Mouse (Mus musculus) ES-E14 (cell line): ENCODE measurements around the gene Pglyrp4. TPM values are rescaled to one million over a fixed set of nuclear protein-coding genes. Genes with fewer than 3 reads are reported as not detected.
"Not testable (repeated sequence)": the region's sequence is repeated elsewhere in the genome, so short reads cannot be mapped to it uniquely, and the experiment has no call there.

Experiments
- DNase-seq: peaks from one replicate; pipeline ENCODE4 v3.0.0-alpha.2; 2013; ENCODE audit warnings: low read depth, low spot score
- H3K27ac ChIP-seq: 2 replicates; pipeline ENCODE4 v1.5.1; 2012; ENCODE audit warnings: low read depth, mild to moderate bottlenecking, low read length, moderate library complexity, mixed read lengths; ENCODE audit not compliant: poor library complexity, insufficient read depth, severe bottlenecking
- H3K36me3 ChIP-seq: 2 replicates; pipeline ENCODE4 v1.6.1; 2012; ENCODE audit warnings: mild to moderate bottlenecking, low read length, moderate library complexity, mixed read lengths; ENCODE audit not compliant: control insufficient read depth, poor library complexity, insufficient read depth, severe bottlenecking
- H3K4me1 ChIP-seq, 2 experiments: fragments of 150-350 bp in 1 of 2; sonication (generic) in 1 of 2; 2 replicates each; pipeline ENCODE4 v1.6.1; 2012; ENCODE audit warnings: low read length in 2 of 2, mild to moderate bottlenecking in 1 of 2, mixed read lengths in 1 of 2; ENCODE audit not compliant: control insufficient read depth in 2 of 2, insufficient read depth in 2 of 2, poor library complexity in 1 of 2
- H3K4me3 ChIP-seq, 2 experiments: fragments of 150-350 bp in 1 of 2; sonication (generic) in 1 of 2; 2 replicates each; pipeline ENCODE4 v1.5.1; 2012; ENCODE audit warnings: low read length in 2 of 2, low read depth in 1 of 2, mild to moderate bottlenecking in 1 of 2, mixed read lengths in 1 of 2; ENCODE audit not compliant: insufficient read depth in 1 of 2, poor library complexity in 1 of 2, severe bottlenecking in 1 of 2
- H3K9ac ChIP-seq: 2 replicates; pipeline ENCODE4 v1.6.1; 2012; ENCODE audit warnings: low read depth, mild to moderate bottlenecking, low read length, mixed read lengths; ENCODE audit not compliant: poor library complexity, insufficient read depth, severe bottlenecking
- H3K9me3 ChIP-seq: fragments of 150-350 bp; sonication (generic); 2 replicates; pipeline ENCODE4 v1.6.1; 2012; ENCODE audit warnings: low read depth, mild to moderate bottlenecking, low read length; ENCODE audit not compliant: control insufficient read depth, insufficient read depth
- CHD2 ChIP-seq: IDR thresholded peaks from 2 replicates; pipeline ENCODE4 v1.6.1; 2014; ENCODE audit warnings: mild to moderate bottlenecking, low read depth, low read length, inconsistent platforms
- HCFC1 ChIP-seq: IDR thresholded peaks from 2 replicates; pipeline ENCODE4 v1.6.1; 2012; ENCODE audit warnings: low read length, inconsistent platforms, borderline replicate concordance; ENCODE audit not compliant: insufficient read depth
- MAFK ChIP-seq: IDR thresholded peaks from 2 replicates; pipeline ENCODE4 v1.6.1; 2014; ENCODE audit warnings: mild to moderate bottlenecking, low read depth, low read length, inconsistent platforms; ENCODE audit not compliant: insufficient read depth
- ZC3H11A ChIP-seq: IDR thresholded peaks from 2 replicates; pipeline ENCODE4 v1.6.1; 2012; ENCODE audit warnings: low read depth, mild to moderate bottlenecking, inconsistent platforms, low read length, borderline replicate concordance
- ZNF384 ChIP-seq: IDR thresholded peaks from 2 replicates; pipeline ENCODE4 v1.6.1; 2012; ENCODE audit warnings: low read depth, low read length, inconsistent platforms
- in situ Hi-C, 2 experiments: fragments of 600-800 bp; cut with MboI; formaldehyde crosslinking; loops; one replicate each; pipeline ENCODE4 v1.15.1; 2025; ENCODE audit warnings: low sequenced_read_pairs in 2 of 2, inconsistent platforms in 1 of 2; ENCODE audit not compliant: unreplicated experiment in 2 of 2
- total RNA-seq: library from RNA; depleted of rRNA; stranded (reverse); fragments of 300-350 nt; gene quantifications from 2 replicates; pipeline ENCODE4 v1.2.3, GENCODE M21; 2012; rRNA removed

Gene Pglyrp4
- total RNA-seq, 1 experiment, result not detected

DNA sequence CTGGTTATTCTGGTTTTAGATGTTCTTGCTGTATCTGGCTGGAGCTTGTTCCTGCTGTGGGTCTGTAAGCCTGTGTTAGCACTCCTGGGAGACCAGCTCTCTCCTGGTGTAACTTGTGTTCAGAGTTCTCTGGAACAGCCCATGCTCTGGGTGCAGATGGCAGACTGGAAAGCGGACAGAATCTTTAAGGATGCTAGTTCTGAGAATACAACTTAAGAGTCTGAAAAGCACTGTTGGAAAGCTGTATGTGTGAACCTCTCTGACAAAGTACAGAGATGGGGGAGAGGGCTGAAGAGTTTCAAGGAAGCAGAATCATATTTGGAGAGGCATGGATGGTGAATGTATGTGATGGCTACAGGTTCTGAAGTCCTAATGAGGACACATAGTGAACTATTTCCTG is 23.0 kb downstream of the Pglyrp4 start:
- TF ChIP-seq CHD2 (no peak), ZNF384 (no peak), MAFK (no peak), ZC3H11A (no peak), HCFC1 (no peak)
- no peaks in the 10 kb centered on the region for H3K9me3 ChIP-seq
- no peak overlapping the region for H3K4me3 ChIP-seq
- H3K27ac ChIP-seq, result no peak overlapping the region
- DNase-seq, result no peak
- H3K9ac ChIP-seq, result no peak overlapping the region
- no peaks in the 10 kb centered on the region for H3K36me3 ChIP-seq
- in situ Hi-C loops, result no loop called here
- peaks cover 0 to 2% of the 10 kb centered on the region in 2 experiments; a peak in 1 of 4 replicates for H3K4me1 ChIP-seq

DNA sequence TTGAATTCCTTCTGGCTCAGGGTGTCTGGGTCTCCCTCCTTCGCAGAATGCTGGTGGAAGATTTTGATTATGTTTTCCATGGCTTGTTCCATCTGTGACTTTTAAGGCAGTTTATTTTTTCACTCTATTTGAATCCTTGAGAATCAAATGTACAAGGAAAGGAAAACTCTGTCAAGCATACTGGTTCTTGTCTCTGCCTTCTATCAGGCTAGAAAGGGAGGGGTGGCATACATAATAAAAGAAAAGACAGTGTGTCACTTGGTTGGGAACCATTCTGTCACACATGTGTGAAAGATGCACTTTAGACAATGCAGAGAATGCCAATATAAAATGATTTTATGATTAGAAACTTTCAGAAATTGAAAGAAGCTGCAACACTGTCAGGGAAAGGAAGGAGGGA is 51.1 kb downstream of the Pglyrp4 start, which contains the start of gene Gm5849:
TSS of gene Gm5849 (minus strand) at position 101 of the 400 bp plus-strand sequence.
- H3K9ac ChIP-seq, DNase-seq, H3K9me3 ChIP-seq, H3K4me3 ChIP-seq, H3K4me1 ChIP-seq, H3K36me3 ChIP-seq, H3K27ac ChIP-seq, in situ Hi-C loops: not testable (repeated sequence)

Other genes with a start within 250 kb of the Pglyrp4 start
- gene Snapin, start 235.9 kb upstream of the Pglyrp4 start, total RNA-seq, result 24.7 and 33.6 TPM in 2 replicates
- gene Chtop, start 217.4 kb upstream of the Pglyrp4 start, total RNA-seq, result 84.0 and 110 TPM in 2 replicates
- 1.7 and 2.3 TPM in 2 replicates for gene S100a1, start 212.5 kb upstream of the Pglyrp4 start, total RNA-seq
- 5.3 and 8.2 TPM in 2 replicates for gene S100a13, start 212.5 kb upstream of the Pglyrp4 start, total RNA-seq
- gene S100a14, start 200.1 kb upstream of the Pglyrp4 start, total RNA-seq, result 0.54 TPM in 1 of 2 replicates, not detected in the other
- 3.2 TPM in 2 replicates for gene S100a16, start 189.7 kb upstream of the Pglyrp4 start, total RNA-seq
- gene S100a3, start 166.3 kb upstream of the Pglyrp4 start, total RNA-seq, result 0.95 and 1.6 TPM in 2 replicates
- gene S100a2, start 136.7 kb upstream of the Pglyrp4 start, total RNA-seq, result not detected in 2 replicates
- gene Gm42674, start 125.0 kb upstream of the Pglyrp4 start, total RNA-seq, result not detected in 2 replicates
- 2.0 and 6.9 TPM in 2 replicates for gene S100a4, start 123.1 kb upstream of the Pglyrp4 start, total RNA-seq
- gene S100a5, start 118.4 kb upstream of the Pglyrp4 start, total RNA-seq, result not detected in 2 replicates
- gene S100a6, start 114.0 kb upstream of the Pglyrp4 start, total RNA-seq, result 488 and 912 TPM in 2 replicates
- gene S100a7a, start 72.9 kb upstream of the Pglyrp4 start, total RNA-seq, result 0.32 and 1.1 TPM in 2 replicates
- not detected in 2 replicates for gene S100a8, start 57.9 kb upstream of the Pglyrp4 start, total RNA-seq
- not detected in 2 replicates for gene S100a9, start 31.2 kb upstream of the Pglyrp4 start, total RNA-seq
- gene Gm5849, start 51.0 kb downstream of the Pglyrp4 start, total RNA-seq, result not detected in 2 replicates